Mouse (Mus musculus): ENCODE results near the gene Myh3. TPM values are rescaled to one million over a fixed set of nuclear protein-coding genes. Genes with fewer than 3 reads are reported as not detected.

Myh3 gene
- polyA plus RNA-seq (2014; fragmentation: Nextera tagmentation; extraction: Ambion mirVana) = 0.38 and 0.78 TPM in 2 replicates

DNA sequence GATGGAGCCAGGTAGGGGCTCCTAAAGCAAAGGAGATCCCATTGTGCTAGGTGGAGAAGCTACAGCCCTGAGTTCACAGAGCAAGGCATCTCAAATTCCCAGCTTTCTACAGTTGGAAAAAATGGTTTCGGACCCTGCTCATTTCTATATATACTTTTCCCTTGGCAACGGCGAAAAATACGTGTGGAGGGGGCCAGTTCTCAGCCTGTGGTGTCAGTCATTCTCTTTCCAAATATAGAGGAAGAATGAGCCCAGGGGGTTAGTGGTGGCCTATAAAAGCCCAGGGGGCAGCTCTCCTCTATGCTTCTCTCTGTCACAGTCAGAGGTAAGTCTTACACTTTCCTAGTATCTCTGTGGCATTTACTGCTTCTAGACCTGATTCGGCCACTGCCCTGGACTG is at the start of gene Myh3:
TSS of gene Myh3 (plus strand) at position 301 of the 400 bp plus-strand sequence.
- DNase-seq (ENCODE audit: low spot score) = no peak
- Histone ChIP-seq H3K9ac (ENCODE audit: low read depth, low read length) (no peak within 1 kb of the TSS), H3K4me2 (no peak within 1 kb of the TSS), H3K27ac (ENCODE audit: low read depth, low read length) (no peak within 1 kb of the TSS), H3K27me3 (replicated peaks; ENCODE audit: control insufficient read depth, insufficient read depth, low read length) (peaks cover 4% of the 10 kb centered on the region), H3K9me3 (ENCODE audit: control insufficient read depth, low read length) (no peaks in the 10 kb centered on the region), H3K36me3 (ENCODE audit: control insufficient read depth, insufficient read depth, low read length) (no peaks in the 10 kb centered on the region), H3K4me1 (replicated peaks; ENCODE audit: control insufficient read depth, insufficient read depth, low read length) (no peaks in the 10 kb centered on the region), H3K4me3 (ENCODE audit: low read depth, low read length) (no peak within 1 kb of the TSS)
- ATAC-seq (replicated peaks; ENCODE audit: low FRiP score) = no peak
- WGBS = 90% methylated on average over 5 of the region's 5 CpGs

DNA sequence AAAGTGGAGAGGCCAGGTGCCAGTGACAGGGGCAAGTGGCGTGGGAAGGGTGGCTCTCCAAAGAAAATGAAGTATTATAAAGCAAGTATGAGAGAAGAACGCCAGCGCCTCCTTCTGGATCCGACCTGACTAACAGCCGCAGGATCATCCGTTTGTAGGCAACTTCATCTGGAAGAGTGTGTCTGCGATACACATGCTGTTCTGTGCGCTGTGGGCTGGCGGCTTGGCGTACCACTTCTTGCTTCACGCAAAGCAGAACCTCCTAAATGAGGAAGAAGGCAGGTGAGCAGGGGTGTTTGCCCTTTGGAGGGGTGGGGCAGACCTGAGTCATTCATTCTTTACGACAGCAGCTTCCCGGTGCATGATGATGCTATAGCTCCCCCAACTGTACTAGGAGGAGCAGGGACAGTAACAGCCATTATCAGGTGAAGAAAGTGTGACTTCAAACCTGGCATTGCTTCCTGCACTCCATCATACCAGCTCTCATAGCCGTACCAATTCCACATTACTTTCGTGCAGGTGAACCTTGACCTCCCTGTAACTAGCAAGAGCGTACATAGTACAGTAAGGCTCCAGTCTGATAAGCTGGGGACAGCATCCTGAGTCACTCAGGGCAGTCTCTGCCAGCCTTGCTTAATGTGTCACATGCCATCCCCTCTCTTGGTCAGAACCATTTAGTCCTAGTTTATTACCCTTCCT is 47.0 kb upstream of the Myh3 start:
- WGBS = 44% methylated on average over 16 of the region's 16 CpGs
- no peaks in the 10 kb centered on the region for H3K36me3 ChIP-seq (ENCODE audit: control insufficient read depth, insufficient read depth, low read length)
- no peak overlapping the region for H3K4me2 ChIP-seq
- DNase-seq (ENCODE audit: low spot score) (no peak), ATAC-seq (replicated peaks; ENCODE audit: low FRiP score) (no peak)
- no peak overlapping the region for H3K9ac ChIP-seq (ENCODE audit: low read depth, low read length)
- H3K4me1 ChIP-seq (replicated peaks; ENCODE audit: control insufficient read depth, insufficient read depth, low read length) = no peaks in the 10 kb centered on the region
- no peaks in the 10 kb centered on the region for H3K27me3 ChIP-seq (replicated peaks; ENCODE audit: control insufficient read depth, insufficient read depth, low read length)
- no peaks in the 10 kb centered on the region for H3K9me3 ChIP-seq (ENCODE audit: control insufficient read depth, low read length)
- H3K4me3 ChIP-seq (ENCODE audit: low read depth, low read length) = no peak overlapping the region
- H3K27ac ChIP-seq (ENCODE audit: low read depth, low read length) = no peak overlapping the region

DNA sequence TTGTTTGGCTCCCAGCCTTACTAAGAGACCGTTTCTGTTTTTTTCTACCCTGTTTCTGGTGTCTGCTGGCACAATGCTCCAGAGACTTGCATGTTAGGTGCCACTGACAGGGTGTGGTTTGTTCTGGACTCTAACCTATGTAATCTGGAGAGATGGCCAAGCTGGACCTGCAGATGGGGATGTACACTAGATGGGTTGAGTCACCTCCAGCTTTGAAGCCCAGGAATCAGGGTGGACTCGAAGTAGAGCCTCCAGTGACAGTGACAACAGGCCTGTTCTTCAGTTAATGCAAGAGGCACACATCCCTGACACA is 46.5 kb upstream of the Myh3 start:
- DNase-seq (ENCODE audit: low spot score) = no peak
- no peak overlapping the region for H3K4me3 ChIP-seq (ENCODE audit: low read depth, low read length)
- no peaks in the 10 kb centered on the region for H3K36me3 ChIP-seq (ENCODE audit: control insufficient read depth, insufficient read depth, low read length)
- H3K9ac ChIP-seq (ENCODE audit: low read depth, low read length) = no peak overlapping the region
- H3K27ac ChIP-seq (ENCODE audit: low read depth, low read length) = no peak overlapping the region
- no peak overlapping the region for H3K4me2 ChIP-seq
- H3K4me1 ChIP-seq (replicated peaks; ENCODE audit: control insufficient read depth, insufficient read depth, low read length) = no peaks in the 10 kb centered on the region
- H3K27me3 ChIP-seq (replicated peaks; ENCODE audit: control insufficient read depth, insufficient read depth, low read length) = no peaks in the 10 kb centered on the region
- no peaks in the 10 kb centered on the region for H3K9me3 ChIP-seq (ENCODE audit: control insufficient read depth, low read length)
- WGBS = 60% methylated on average over 2 of the region's 2 CpGs
- no peak for ATAC-seq (replicated peaks; ENCODE audit: low FRiP score)

DNA sequence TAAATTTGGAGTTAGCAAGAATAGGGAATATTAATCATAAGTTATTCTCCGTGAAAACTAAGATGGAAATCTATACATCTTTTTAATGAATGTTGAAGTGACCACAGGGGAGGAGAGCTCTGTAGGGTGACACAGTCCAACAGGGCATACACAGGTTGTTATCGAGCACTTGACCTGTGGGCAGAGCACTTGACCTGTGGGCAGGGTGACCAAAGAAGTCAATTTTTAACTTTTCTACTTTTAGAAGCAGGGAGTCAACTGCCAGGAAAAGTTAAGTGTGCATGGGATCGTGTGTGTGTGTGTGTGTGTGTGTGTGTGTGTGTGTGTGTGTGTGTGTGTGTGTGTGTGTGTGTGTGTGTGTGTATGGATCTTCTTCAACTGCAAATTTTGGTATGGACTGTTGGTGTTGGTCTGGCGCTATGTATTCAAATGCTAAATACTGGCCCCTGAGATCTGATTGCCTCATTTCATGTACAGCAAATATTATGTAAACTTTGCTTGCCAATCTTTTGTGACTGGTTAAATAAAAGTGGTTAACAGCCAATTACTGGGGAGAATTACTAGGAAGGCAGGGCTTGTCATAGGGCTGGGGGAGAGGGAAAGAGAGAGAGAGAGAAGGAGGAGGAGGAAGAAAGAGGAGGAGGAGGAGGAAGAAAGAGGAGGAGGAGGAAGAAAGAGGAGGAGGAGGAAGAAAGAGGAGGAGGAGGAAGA is 43.2 kb upstream of the Myh3 start:
- WGBS = 64% methylated on average over 4 of the region's 4 CpGs
- H3K4me1 ChIP-seq (replicated peaks; ENCODE audit: control insufficient read depth, insufficient read depth, low read length) = no peaks in the 10 kb centered on the region
- H3K36me3 ChIP-seq (ENCODE audit: control insufficient read depth, insufficient read depth, low read length) = peaks cover 8% of the 10 kb centered on the region
- DNase-seq (ENCODE audit: low spot score) (no peak), ATAC-seq (replicated peaks; ENCODE audit: low FRiP score) (0 out of 2 replicates have a peak, but pooled peaks have one; percentile 57)
- no peak overlapping the region for H3K9ac ChIP-seq (ENCODE audit: low read depth, low read length)
- H3K27ac ChIP-seq (ENCODE audit: low read depth, low read length) = no peak overlapping the region
- H3K27me3 ChIP-seq (replicated peaks; ENCODE audit: control insufficient read depth, insufficient read depth, low read length) = no peaks in the 10 kb centered on the region
- H3K4me2 ChIP-seq = no peak overlapping the region
- no peak overlapping the region for H3K4me3 ChIP-seq (ENCODE audit: low read depth, low read length)
- H3K9me3 ChIP-seq (ENCODE audit: control insufficient read depth, low read length) = no peaks in the 10 kb centered on the region

GRCm38 (mm10) chr11:67036229-67036628 is 41.9 kb upstream of the Myh3 start:
- 85% methylated on average over 6 of the region's 6 CpGs for WGBS
- Histone ChIP-seq H3K27ac (ENCODE audit: low read depth, low read length) (no peak overlapping the region), H3K9ac (ENCODE audit: low read depth, low read length) (no peak overlapping the region), H3K4me1 (replicated peaks; ENCODE audit: control insufficient read depth, insufficient read depth, low read length) (no peaks in the 10 kb centered on the region), H3K4me3 (ENCODE audit: low read depth, low read length) (no peak overlapping the region), H3K4me2 (no peak overlapping the region), H3K9me3 (ENCODE audit: control insufficient read depth, low read length) (no peaks in the 10 kb centered on the region), H3K36me3 (ENCODE audit: control insufficient read depth, insufficient read depth, low read length) (peaks cover 16% of the 10 kb centered on the region), H3K27me3 (replicated peaks; ENCODE audit: control insufficient read depth, insufficient read depth, low read length) (no peaks in the 10 kb centered on the region)
- ATAC-seq (replicated peaks; ENCODE audit: low FRiP score) (no peak), DNase-seq (ENCODE audit: low spot score) (no peak)

DNA sequence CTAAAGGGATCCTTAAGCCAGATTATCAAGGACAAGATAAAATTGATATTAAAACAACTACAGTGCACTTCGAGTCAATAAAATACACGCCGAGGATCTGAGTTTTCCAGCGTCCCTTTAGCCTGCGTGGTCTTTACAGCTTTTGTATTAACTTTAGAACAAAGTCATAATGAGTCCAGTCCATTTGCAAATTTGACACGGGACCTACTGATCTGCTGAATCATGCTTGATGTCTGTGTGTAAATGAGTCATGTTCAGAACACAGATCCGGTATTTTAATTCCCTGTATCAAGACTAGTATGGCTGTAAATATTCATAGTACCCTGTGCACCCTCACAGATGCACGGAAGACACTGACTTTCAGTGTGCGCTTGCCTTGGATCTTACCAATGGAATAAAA is 41.2 kb upstream of the Myh3 start:
- Histone ChIP-seq H3K27ac (ENCODE audit: low read depth, low read length) (no peak overlapping the region), H3K4me2 (no peak overlapping the region), H3K4me3 (ENCODE audit: low read depth, low read length) (no peak overlapping the region), H3K9me3 (ENCODE audit: control insufficient read depth, low read length) (no peaks in the 10 kb centered on the region), H3K36me3 (ENCODE audit: control insufficient read depth, insufficient read depth, low read length) (peaks cover 19% of the 10 kb centered on the region), H3K27me3 (replicated peaks; ENCODE audit: control insufficient read depth, insufficient read depth, low read length) (no peaks in the 10 kb centered on the region), H3K4me1 (replicated peaks; ENCODE audit: control insufficient read depth, insufficient read depth, low read length) (no peaks in the 10 kb centered on the region), H3K9ac (ENCODE audit: low read depth, low read length) (no peak overlapping the region)
- ATAC-seq (replicated peaks; ENCODE audit: low FRiP score) (no peak), DNase-seq (ENCODE audit: low spot score) (no peak)
- 91% methylated on average over 9 of the region's 9 CpGs for WGBS

GRCm38 (mm10) chr11:67039799-67040198 is 38.3 kb upstream of the Myh3 start:
- Histone ChIP-seq H3K36me3 (ENCODE audit: control insufficient read depth, insufficient read depth, low read length) (peaks cover 21% of the 10 kb centered on the region), H3K9ac (ENCODE audit: low read depth, low read length) (no peak overlapping the region), H3K4me3 (ENCODE audit: low read depth, low read length) (no peak overlapping the region), H3K27me3 (replicated peaks; ENCODE audit: control insufficient read depth, insufficient read depth, low read length) (no peaks in the 10 kb centered on the region), H3K4me2 (no peak overlapping the region), H3K27ac (ENCODE audit: low read depth, low read length) (no peak overlapping the region), H3K4me1 (replicated peaks; ENCODE audit: control insufficient read depth, insufficient read depth, low read length) (peaks cover 3% of the 10 kb centered on the region; the same call in 1 of the 2 replicates), H3K9me3 (ENCODE audit: control insufficient read depth, low read length) (no peaks in the 10 kb centered on the region)
- 85% methylated on average over 3 of the region's 3 CpGs for WGBS
- DNase-seq (ENCODE audit: low spot score) = no peak
- no peak for ATAC-seq (replicated peaks; ENCODE audit: low FRiP score)

DNA sequence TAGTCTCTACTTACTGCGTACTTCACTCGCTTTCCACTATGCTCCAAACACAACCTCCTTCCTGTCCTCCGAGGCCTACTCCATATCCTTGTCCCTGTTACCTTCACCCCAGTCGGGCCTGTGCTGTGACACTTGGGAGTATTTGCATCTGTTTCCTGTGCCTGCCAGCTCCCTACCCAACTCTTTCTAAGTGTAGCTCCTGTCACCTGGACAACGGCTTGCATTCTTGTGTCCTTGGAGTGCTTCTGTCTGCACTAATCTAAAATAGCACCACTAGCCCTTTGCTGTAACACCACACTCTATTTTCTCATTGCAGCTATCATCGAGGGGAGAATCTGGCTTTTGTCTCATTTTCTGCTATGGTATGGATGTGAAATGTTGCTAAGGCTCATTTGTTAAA is 37.6 kb upstream of the Myh3 start:
- Histone ChIP-seq H3K4me2 (no peak overlapping the region), H3K27me3 (replicated peaks; ENCODE audit: control insufficient read depth, insufficient read depth, low read length) (no peaks in the 10 kb centered on the region), H3K9me3 (ENCODE audit: control insufficient read depth, low read length) (no peaks in the 10 kb centered on the region), H3K9ac (ENCODE audit: low read depth, low read length) (no peak overlapping the region), H3K4me1 (replicated peaks; ENCODE audit: control insufficient read depth, insufficient read depth, low read length) (peaks cover 3% of the 10 kb centered on the region; the same call in 1 of the 2 replicates), H3K4me3 (ENCODE audit: low read depth, low read length) (no peak overlapping the region), H3K27ac (ENCODE audit: low read depth, low read length) (no peak overlapping the region), H3K36me3 (ENCODE audit: control insufficient read depth, insufficient read depth, low read length) (peaks cover 21% of the 10 kb centered on the region)
- ATAC-seq (replicated peaks; ENCODE audit: low FRiP score) (no peak), DNase-seq (ENCODE audit: low spot score) (no peak)
- WGBS = 90% methylated on average over 6 of the region's 6 CpGs

DNA sequence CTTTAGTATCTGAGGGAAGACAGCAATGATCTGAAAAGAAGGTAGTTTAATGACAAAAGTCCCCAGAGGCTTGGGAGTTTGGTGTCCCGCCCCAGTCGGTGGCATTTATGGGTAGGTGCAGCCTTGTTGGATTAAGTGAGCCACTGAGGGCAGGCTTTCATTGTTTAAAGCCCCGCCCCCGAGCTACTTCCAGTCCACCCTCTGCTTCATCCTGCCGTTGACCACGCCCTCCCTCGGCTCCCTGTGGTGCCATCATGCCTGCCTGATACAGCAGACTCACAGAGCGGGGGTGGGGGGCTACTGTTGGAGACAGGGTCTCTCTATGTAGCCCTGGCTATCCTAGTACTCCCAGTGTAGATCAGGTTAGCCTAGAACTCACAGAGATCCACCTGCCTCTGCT is 35.1 kb upstream of the Myh3 start:
- Histone ChIP-seq H3K4me3 (ENCODE audit: low read depth, low read length) (no peak overlapping the region), H3K9me3 (ENCODE audit: control insufficient read depth, low read length) (no peaks in the 10 kb centered on the region), H3K9ac (ENCODE audit: low read depth, low read length) (no peak overlapping the region), H3K27me3 (replicated peaks; ENCODE audit: control insufficient read depth, insufficient read depth, low read length) (no peaks in the 10 kb centered on the region), H3K4me1 (replicated peaks; ENCODE audit: control insufficient read depth, insufficient read depth, low read length) (peaks cover 3% of the 10 kb centered on the region; the same call in 1 of the 2 replicates), H3K27ac (ENCODE audit: low read depth, low read length) (no peak overlapping the region), H3K4me2 (no peak overlapping the region), H3K36me3 (ENCODE audit: control insufficient read depth, insufficient read depth, low read length) (peaks cover 21% of the 10 kb centered on the region)
- DNase-seq (ENCODE audit: low spot score) (no peak), ATAC-seq (replicated peaks; ENCODE audit: low FRiP score) (peak; percentile 67; the same call in 1 of the 2 replicates)
- 59% methylated on average over 8 of the region's 8 CpGs for WGBS
